Mouse (Mus musculus): ENCODE measurements around the gene Olfr544.
A peak's percentile ranks its signal among the peaks of the same experiment; 100 is the strongest.
"Not testable (repeated sequence)": the region's sequence is repeated elsewhere in the genome, so short reads cannot be mapped to it uniquely, and the experiment has no call there.

Gene Olfr544

GRCm38 (mm10) chr7:102488161-102488560 lies at the start of gene Olfr544:
Olfr544 (minus strand) TSS chr7:102488313.
- no peak for DNase-seq

GRCm38 (mm10) chr7:102534449-102534848 lies 46.3 kb upstream of the Olfr544 start, which contains the start of gene Olfr547:
Olfr547 (plus strand) TSS chr7:102534749.
- no peak for DNase-seq

GRCm38 (mm10) chr7:102529052-102529451 lies 40.9 kb upstream of the Olfr544 start:
- no peak for DNase-seq

- DNase-seq: no peak
These were observed 28.9 kb upstream of the Olfr544 start for GRCm38 (mm10) chr7:102517051-102517335.

- no peak for DNase-seq
These were observed 28.3 kb upstream of the Olfr544 start for GRCm38 (mm10) chr7:102516261-102517050.

GRCm38 (mm10) chr7:102514144-102514543 lies 26.0 kb upstream of the Olfr544 start:
- no peak for DNase-seq

- DNase-seq: peak; percentile 88
These were observed 24.8 kb upstream of the Olfr544 start for GRCm38 (mm10) chr7:102512814-102513435.

- no peak for DNase-seq
These were observed 23.8 kb upstream of the Olfr544 start for GRCm38 (mm10) chr7:102511927-102512326.

- no peak for DNase-seq
These were observed 21.6 kb upstream of the Olfr544 start for GRCm38 (mm10) chr7:102509726-102510125.

GRCm38 (mm10) chr7:102508666-102509065 lies 20.6 kb upstream of the Olfr544 start:
- DNase-seq: no peak

GRCm38 (mm10) chr7:102508066-102508465 lies 20.0 kb upstream of the Olfr544 start:
- DNase-seq: no peak

GRCm38 (mm10) chr7:102506848-102507247 lies 18.7 kb upstream of the Olfr544 start:
- peak; percentile 73 for DNase-seq

GRCm38 (mm10) chr7:102501986-102502385 lies 13.9 kb upstream of the Olfr544 start:
- no peak for DNase-seq

GRCm38 (mm10) chr7:102499473-102499872 lies 11.4 kb upstream of the Olfr544 start, which contains the start of gene Olfr545:
Olfr545 (minus strand) TSS chr7:102499573.
- no peak for DNase-seq

- DNase-seq: not testable (repeated sequence)
These were observed 6.3 kb upstream of the Olfr544 start for GRCm38 (mm10) chr7:102494416-102494815.

- no peak for DNase-seq
These were observed 2.0 kb downstream of the Olfr544 start for GRCm38 (mm10) chr7:102486105-102486504.

- not testable (repeated sequence) for DNase-seq
These were observed 3.3 kb downstream of the Olfr544 start for GRCm38 (mm10) chr7:102484766-102485165.

- DNase-seq: no peak
These were observed 4.4 kb downstream of the Olfr544 start for GRCm38 (mm10) chr7:102483665-102484064.

- DNase-seq: no peak
These were observed 6.5 kb downstream of the Olfr544 start, which contains the start of gene Olfr543 for GRCm38 (mm10) chr7:102481579-102481978. Olfr543 (minus strand) TSS chr7:102481679.

GRCm38 (mm10) chr7:102480821-102481220 lies 7.3 kb downstream of the Olfr544 start:
- DNase-seq: no peak

- DNase-seq: no peak
These were observed 8.6 kb downstream of the Olfr544 start for GRCm38 (mm10) chr7:102479368-102480078.

GRCm38 (mm10) chr7:102478926-102479325 lies 9.2 kb downstream of the Olfr544 start:
- no peak for DNase-seq

GRCm38 (mm10) chr7:102478425-102478824 lies 9.7 kb downstream of the Olfr544 start:
- DNase-seq: no peak

- no peak for DNase-seq
These were observed 10.7 kb downstream of the Olfr544 start for GRCm38 (mm10) chr7:102477377-102477776.

Measured in thymus, postnatal 25 days (tissue).